Mouse (Mus musculus) urinary bladder, postnatal 14 days (tissue): ENCODE measurements at regions not wholly inside any gene's neighbourhood (a gene's known extent, or its start where the extent isn't known, plus 50 kb on each side); places are given as distances from the start of the nearest gene placed in this dataset.

Experiments used
- DNase-seq: peaks from one replicate; pipeline ENCODE4 v3.0.0; 2021; ENCODE audit warnings: low spot score

DNA sequence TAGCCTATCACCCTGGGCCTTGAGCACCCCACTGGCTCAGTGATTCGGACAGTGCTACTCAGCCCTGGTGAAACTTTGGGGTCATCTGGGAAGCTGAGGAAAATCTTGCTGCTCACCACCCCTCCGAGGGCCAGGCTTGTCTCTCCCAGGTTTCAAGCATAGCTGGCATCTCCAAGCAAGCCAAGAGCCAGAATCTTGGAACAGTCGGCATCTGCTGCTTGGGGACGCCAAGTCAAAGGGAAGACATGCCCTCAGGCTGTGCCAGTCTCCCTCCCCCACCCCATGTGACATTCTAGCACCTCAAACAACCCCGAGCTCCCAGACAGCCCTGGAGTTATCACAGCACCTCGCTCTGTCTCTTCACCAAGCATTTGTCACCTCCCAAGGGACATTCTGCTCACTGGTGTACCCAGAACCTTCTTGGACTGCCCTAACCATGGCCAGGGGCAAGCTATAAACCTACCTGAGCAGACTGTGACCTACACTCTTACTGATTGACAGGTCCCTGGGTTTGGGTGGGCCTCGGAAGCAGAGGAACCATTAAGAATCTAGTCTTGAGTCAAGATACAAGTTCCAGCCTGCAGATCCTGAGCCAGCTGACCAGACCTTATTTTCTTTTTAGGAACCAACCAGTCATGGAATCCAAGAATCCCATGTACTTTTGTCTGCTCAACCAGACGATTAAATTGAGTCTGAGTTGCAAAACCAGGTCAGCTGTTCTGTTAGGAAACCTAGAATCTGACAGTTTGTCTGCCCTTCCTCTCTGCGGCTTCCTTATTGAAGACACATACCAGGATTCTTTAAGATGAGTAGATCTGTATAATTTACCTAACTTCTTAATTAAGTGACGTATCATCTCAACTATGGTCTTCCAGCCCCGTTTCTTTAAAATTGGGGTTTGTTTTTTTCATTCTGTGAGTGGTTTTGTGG, 83.0 kb upstream of the Otos start:
- DNase-seq = no peak

GRCm38 (mm10) chr1:92730576-92730975, 81.9 kb upstream of the Otos start:
- DNase-seq = no peak

DNA sequence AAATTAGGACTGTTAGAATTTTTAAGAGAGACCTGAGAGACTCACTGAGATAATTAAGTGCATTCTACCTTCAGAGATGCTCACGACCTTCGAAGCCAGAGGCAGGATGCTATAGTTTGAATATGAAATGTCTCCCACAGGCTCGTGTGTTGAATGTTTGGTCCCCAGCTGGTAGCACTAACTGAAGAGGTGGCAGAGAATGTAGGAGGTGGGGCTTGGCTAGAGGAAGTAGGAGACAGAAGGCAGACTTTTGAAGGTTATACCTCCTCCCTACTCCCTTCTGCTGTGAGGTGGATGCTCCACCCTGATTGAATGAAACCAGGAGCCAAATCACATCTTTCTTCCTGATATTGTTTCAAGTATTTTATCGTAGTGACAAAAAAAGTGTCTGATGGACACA, 79.3 kb upstream of the Otos start:
- DNase-seq = no peak

GRCm38 (mm10) chr1:92727371-92727770, 78.7 kb upstream of the Otos start:
- DNase-seq = no peak

GRCm38 (mm10) chr1:92726341-92726740, 77.7 kb upstream of the Otos start:
- no peak for DNase-seq

DNA sequence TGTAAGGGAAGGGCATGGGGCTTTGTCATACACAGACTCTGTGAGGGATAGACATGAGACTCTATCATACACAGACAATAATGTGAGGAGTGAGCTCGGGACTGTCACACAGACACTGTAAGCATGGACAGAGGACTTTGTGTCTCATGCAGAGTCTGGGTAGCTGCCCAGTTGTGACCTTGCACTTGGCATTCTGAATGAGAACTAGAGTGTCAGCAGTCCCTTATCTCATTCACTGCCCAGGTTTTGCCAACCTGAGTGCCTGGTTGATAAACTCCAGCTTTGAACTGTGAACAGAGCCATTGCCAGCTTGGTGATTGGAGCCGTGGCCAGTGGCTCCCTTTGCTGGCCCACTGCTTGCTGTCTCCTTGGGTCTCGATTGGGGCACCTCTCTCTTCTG, 75.5 kb upstream of the Otos start:
- no peak for DNase-seq

DNA sequence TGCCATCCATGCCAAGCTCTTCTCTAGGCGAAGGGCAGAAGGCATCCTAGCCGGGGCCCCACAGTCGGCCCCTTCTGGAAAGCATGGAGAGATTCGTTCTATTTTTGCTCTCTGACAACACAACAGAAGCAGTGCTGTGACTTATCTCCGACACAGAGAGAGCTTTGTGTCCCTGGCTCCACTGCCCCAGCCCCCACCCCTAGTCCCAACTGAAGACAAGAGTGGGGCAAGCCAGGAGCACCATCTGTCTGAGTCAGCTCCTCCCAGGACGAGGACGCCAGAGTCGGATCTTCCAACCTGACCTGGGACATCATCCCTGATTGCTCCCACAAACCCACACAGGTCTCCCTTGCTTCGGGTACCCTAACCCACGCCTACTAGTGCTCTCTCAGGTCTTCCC, 71.9 kb upstream of the Otos start:
- DNase-seq = no peak

DNA sequence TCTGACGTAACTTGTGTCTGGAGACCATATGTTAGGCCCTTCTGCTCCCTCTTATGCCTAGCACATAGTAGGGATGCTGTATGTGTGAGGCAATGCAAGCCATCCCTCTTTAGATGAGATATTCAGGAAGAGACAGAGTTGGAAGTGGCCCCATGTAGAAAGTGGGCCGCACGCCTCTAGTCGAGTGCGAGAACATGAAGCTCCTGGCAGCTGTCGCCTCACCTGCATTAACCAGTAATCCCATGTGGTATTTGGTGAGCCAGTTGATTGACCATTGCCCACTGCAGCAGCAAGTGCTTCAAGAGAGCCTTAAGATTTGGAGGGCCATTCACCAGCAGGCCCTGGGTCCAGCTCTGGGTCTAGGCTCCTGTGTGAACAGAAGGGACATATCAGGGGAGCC, 71.2 kb upstream of the Otos start:
- no peak for DNase-seq

- no peak for DNase-seq
These were observed 69.5 kb upstream of the Otos start for GRCm38 (mm10) chr1:92718108-92718507.

DNA sequence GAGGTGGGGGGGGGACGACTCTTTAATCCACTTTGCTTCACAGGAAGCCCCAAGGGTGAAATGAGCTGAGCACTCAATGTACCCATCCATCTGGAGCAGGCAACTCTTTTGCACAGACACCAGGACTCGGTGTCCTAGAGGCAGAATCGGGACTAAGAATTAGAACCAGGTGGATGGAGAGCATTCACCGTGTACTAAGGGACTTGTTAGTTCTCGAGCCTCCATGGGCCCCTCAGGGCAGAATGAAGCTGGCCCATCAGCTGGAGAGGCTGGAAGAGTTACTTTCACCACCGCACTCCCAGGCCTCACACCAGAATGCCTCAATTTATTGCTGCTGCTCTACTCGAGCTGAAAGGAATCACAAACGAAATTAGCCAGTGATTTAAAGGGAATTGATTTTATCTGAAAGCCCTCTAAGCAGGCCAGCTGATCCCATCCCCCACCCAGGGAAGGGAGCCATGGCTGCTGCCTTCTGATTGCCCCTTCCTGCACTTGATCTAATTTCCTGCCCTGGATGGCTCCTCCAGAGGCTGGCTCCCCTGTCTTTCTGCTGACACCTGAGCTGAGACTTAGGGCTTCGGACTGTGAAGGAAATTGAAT, 66.2 kb upstream of the Otos start:
- no peak for DNase-seq

GRCm38 (mm10) chr1:92712366-92712765, 63.7 kb upstream of the Otos start:
- no peak for DNase-seq

- no peak for DNase-seq
These were observed 61.7 kb upstream of the Otos start for GRCm38 (mm10) chr1:92710321-92710839.

DNA sequence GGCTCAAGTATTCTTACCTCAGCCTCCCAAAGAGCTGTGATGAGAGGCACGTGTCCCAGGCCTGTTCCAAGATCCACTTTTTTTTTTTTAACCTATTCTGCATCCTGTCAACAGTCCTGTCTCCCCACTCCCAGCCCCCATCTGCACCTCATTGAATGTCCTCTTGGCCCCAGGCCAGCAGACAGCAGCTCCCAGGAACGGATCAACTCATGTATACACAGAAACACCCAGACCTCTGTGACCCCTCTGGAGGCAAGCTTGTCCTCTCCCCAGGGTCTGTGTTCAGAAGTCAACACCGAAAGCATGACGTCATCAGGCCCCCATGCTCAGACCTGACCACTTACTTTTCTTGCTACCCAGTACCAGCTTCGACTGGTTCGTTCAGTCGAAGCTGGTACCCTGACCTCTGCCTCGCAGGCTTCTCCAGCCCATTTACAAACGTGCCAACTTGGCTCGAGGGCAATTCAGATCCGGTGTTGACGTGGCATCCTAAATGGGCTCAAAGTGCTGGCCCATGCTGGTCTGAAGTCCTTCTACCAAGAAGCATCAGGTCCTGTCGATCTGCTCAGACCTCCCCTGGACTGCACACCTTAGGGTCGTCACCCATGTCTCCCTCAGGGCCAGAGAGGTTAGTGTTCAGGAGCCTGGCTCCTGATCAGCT, 60.7 kb upstream of the Otos start:
- DNase-seq = no peak

DNA sequence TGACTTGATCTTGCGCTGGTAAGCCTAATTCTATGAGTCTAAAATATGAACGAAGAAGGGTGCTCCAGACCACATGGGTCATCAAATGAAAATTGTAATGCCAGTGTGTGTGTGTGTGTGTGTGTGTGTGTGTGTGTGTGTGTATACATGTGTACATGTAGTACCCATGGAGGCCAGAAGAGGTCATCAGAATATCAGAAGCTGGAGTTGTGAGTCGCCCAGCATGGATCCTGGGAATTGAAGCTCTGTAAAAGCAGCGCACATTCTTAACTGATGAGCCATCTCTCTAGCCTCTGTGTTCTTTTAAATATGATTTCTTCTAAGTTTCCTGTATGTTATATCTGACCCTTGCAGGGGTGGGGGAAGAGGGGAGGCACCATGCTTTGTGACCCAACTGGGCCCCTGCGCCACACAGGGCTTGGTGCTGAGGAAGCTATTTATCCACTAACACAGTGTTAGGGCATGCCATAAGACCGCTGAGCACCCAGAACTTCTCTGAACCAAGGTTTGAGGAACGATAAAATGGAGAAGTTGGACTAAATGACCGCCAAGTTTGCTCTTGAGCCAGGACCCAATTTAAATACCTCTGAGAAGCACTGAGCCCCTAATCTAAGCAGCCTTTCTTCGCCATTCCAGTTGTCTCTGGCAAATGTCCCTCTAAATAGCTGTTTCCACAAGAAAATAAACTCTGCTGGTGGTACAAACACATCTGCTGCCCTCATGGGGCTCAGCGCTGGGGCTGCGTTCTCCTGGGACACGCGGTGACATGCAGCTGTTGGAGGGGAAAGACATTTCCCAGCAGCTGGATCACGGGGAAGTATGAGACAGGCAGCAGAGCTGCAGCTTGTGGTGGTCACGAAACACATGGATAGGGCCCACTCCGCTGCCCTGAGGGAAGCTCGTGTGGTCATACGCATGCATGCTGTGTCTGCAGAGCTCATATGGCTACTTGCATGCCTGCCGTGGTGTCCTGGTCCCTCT, 59.6 kb upstream of the Otos start:
- no peak for DNase-seq

GRCm38 (mm10) chr1:92707441-92707840, 58.8 kb upstream of the Otos start:
- DNase-seq = no peak

DNA sequence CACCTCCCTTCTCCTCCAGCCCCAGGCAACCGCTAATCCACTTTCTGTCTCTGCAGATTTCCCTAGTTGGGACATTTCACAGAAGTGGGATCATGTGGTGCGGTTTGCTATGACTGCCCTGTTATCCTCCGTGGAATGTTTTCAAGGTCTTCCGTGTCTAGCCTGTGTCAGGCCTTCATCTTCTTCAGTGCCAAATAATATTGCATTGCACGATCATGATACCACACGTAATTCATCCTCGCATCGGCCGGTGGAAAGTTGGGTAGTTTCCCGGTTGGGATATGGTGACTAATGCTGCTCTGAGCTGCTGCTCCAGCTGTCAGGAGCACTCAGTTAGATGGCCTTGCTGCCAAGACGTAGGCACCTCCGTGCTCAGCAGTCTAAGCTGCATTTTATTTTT, 55.3 kb upstream of the Otos start:
- peak; percentile 14 for DNase-seq

DNA sequence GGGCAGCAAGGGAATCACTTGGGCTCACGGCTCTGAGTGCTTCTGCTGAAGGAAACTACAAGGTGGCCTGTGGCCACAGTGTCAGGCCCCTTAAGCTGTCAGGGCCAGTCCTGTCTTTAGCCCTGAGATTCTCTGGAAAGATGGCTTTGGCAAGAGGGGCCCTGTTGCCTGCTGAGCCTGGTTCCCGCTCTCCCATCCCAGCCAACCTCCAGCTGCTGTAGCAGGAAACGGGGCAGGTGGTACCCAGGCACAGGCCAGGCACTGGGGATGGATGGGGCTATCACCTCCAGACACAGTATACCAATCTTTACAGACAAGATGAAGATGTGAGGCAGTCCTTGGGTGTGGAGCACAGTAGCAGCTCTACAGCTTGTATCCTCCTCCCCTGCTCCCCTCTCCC, 54.6 kb upstream of the Otos start:
- DNase-seq = no peak

DNA sequence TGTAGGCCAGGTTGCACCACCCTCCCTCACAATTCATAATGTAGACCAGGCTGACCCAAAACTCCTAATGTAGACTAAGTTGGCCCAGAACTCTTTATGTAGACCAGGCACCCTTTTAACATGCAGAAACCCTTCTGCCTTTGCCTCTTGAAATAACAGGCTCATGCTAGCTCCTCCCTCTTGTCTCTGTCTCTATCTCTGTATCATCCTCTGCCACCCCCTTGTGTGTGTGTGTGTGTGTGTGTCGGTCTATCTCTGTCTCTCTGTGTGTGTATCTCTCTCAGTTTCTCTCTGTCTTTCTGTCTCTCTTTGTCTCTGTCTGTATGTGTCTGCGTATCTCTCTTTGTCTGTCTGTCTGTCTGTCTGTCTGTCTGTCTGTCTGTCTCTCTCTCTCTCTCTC, 51.5 kb upstream of the Otos start:
- DNase-seq = no peak

GRCm38 (mm10) chr1:92699697-92700096, 51.1 kb upstream of the Otos start:
- no peak for DNase-seq

DNA sequence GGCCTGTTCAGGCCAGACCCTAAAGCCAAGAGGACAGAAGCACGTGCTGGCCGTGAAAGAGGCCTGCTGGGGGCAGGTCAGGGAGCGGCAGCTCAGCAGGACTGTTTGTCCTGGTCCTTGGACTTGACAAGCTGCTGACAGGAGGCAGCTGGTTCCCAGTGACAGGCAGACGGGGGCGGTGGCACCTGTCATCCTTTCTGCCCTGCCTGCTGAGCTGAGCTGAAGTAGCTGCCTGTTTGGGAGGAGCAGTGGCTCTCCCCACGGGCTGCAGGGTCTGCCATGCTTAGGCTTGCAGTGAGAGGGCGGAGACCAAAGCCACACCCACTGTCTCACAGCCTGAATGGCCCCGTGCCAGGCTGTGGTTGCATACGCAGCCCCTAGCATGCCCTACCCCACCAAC, 50.4 kb upstream of the Otos start:
- DNase-seq = peak; percentile 16

GRCm38 (mm10) chr1:92698541-92698940, 49.9 kb upstream of the Otos start:
- no peak for DNase-seq
